Mouse (Mus musculus) embryonic facial prominence, embryonic 11.5 days (tissue): Measurements from ENCODE around the gene Efna4. TPM values are rescaled to one million over a fixed set of nuclear protein-coding genes. Genes with fewer than 3 reads are reported as not detected.

ENCODE experiments used
- ATAC-seq: fragments of 200-750 bp; cut with Nextera tagmentation; replicated peaks from 2 replicates; pipeline ENCODE4 v1.8.0; 2017; ENCODE audit warnings: low read depth; ENCODE audit not compliant: insufficient number of reproducible peaks, low FRiP score, low TSS enrichment
- DNase-seq: peaks from one replicate; pipeline ENCODE4 v3.0.0-alpha.2; 2015; ENCODE audit warnings: low spot score
- H3K27ac ChIP-seq: fragments of 300-500 bp; sonication (generic); replicated peaks from 2 replicates; pipeline ENCODE4 v1.5.1; 2014; ENCODE audit warnings: mild to moderate bottlenecking, low read depth, low read length, control low read depth
- H3K27me3 ChIP-seq: fragments of 300-500 bp; sonication (generic); 2 replicates; pipeline ENCODE4 v1.6.1; 2014; ENCODE audit warnings: mild to moderate bottlenecking, low read length, moderate library complexity, mixed read lengths; ENCODE audit not compliant: control insufficient read depth, insufficient read depth
- H3K36me3 ChIP-seq: fragments of 300-500 bp; sonication (generic); replicated peaks from 2 replicates; pipeline ENCODE4 v1.6.1; 2014; ENCODE audit warnings: low read depth, mild to moderate bottlenecking, low read length, moderate library complexity, mixed read lengths; ENCODE audit not compliant: control insufficient read depth, insufficient read depth
- H3K4me1 ChIP-seq: fragments of 300-500 bp; sonication (generic); 2 replicates; pipeline ENCODE4 v1.6.1; 2014; ENCODE audit warnings: low read length, mixed read lengths; ENCODE audit not compliant: control insufficient read depth, insufficient read depth
- H3K4me2 ChIP-seq: fragments of 300-500 bp; sonication (generic); 2 replicates; pipeline ENCODE4 v1.6.1; 2014; ENCODE audit warnings: low read depth, mild to moderate bottlenecking, control low read depth, low read length, moderate library complexity
- H3K4me3 ChIP-seq: fragments of 300-500 bp; sonication (generic); 2 replicates; pipeline ENCODE4 v1.5.1; 2014; ENCODE audit warnings: low read depth, low read length, control low read depth
- H3K9ac ChIP-seq: fragments of 300-500 bp; sonication (generic); replicated peaks from 2 replicates; pipeline ENCODE4 v1.6.1; 2014; ENCODE audit warnings: mild to moderate bottlenecking, control low read depth, low read length
- H3K9me3 ChIP-seq: fragments of 300-500 bp; sonication (generic); replicated peaks from 2 replicates; pipeline ENCODE4 v1.6.1; 2016; ENCODE audit warnings: mild to moderate bottlenecking, low read length, inconsistent platforms, mixed read lengths; ENCODE audit not compliant: control insufficient read depth
- WGBS: fragments of 180-500 bp; shearing (Covaris S2); extraction: QIAGEN DNeasy Blood & Tissue Kit; methylation state at CpG from one replicate; pipeline ENCODE4 v1.1.7; 2014; 5-methylcytosine and 5-hydroxymethylcytosine counted together
- polyA plus RNA-seq: library from polyadenylated mRNA; unstranded; fragments of >200 nt; fragmentation: Nextera tagmentation; extraction: Ambion mirVana; gene quantifications from 2 replicates; pipeline ENCODE4 v1.2.1, GENCODE M21; 2014

Gene Efna4
- 39.1 and 39.5 TPM in 2 replicates for polyA plus RNA-seq

DNA sequence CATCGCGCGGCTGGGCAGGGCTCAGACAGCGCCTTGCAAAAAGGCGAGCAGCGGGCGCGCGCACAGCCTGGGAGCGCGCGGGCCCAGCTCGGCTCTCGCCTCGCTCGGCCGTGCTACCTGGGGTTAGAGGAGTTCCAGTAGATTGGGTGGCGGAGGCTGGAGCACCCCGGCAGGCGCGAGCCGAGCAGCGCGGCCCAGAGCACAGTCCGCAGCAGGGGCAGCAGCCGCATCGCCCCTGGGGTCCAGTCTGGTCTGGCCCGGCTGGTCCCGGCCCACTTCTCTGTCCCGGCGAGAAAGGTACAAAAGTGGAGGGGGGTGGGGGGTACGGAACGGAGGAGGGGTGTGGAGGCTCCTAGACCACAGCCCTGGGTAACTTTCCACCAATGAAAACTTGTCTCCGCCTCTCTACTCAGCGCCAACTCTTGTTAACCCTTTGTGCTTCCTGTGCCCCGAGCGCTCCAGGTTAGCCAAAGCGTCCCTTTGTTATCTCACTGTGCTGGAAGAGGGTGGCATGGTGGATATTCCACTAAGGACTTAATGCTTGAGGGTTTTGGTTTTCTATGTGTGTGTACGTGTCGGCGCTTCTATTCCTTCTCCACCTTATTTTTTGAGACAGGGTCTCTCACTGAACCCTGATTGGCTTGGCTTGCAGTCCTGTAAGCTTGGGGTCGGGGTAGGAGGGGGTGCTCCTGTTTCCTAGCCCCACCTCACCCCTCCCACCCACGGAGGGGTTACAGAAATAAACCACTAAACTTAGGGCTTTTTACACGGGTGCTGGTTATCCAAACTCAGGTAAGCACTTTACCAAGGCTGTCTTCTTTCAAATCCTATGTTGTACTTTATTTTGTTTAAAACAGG, at the start of gene Efna4:
Gene Efna4, minus strand, starts transcription at position 308 of the 858 bp plus-strand sequence.
- under 1% methylated on average over 44 of the region's 44 CpGs for WGBS
- Histone ChIP-seq H3K27me3 (no peaks in the 10 kb centered on the region), H3K27ac (peak within 1 kb of the TSS; percentile 92), H3K9me3 (no peaks in the 10 kb centered on the region), H3K4me1 (peaks cover 8% of the 10 kb centered on the region), H3K4me2 (peak within 1 kb of the TSS; percentile 68), H3K36me3 (peaks cover 11% of the 10 kb centered on the region), H3K4me3 (peak within 1 kb of the TSS; percentile 92), H3K9ac (peak within 1 kb of the TSS; percentile 97)
- peak; percentile 88 for ATAC-seq
- DNase-seq: peak; percentile 89

DNA sequence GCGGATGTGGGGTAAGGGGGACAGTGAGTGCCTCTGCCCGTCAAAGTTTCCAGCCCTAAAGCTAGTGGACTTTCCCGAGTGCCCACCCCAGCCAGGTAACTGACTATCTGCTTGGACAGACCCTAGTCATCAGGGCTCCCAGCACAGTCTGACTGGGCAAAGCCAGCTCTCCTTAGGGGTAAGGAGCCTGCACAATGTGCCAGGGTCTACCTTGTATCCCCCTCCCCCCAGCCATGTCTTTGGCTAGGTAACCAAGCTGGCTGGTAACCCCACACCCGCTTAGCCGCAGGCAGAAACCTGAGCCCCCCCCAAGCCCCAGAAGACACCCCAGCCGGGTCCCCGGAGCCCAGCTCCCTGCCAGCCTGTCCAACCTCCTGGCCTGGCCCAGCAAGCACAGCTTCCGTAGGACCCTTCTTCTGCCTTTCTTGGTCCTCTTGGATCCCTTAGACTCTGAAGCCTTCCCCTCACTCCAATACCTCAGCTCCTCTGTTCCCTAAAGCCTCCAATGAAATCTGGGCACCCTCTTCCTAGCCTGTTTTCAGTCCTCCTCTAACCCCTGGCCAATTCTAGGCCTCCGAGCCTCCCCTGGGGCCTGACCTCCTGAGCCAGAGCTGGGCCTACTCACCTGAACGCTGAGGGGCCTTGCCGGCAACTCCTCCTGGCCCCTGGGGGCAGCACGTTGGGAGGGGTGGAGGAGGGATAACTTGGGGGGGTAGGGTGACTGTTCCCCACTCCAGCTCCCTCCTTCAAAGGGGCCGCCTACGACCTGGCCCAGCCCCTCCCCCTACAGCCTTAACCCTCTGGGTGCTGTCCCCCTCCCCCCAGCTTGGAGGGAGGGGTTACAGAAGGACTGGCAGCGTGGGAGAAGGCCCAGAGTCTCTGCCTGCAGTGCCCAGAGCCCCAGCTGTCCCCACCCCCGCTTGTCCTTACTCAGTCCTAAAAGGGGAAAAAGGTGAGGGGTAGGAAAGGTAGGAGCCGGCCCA, 48.9 kb upstream of the Efna4 start:
- DNase-seq (no peak), ATAC-seq (no peak)
- H3K36me3 ChIP-seq: no peaks in the 10 kb centered on the region
- no peak overlapping the region for H3K4me3 ChIP-seq
- H3K9ac ChIP-seq: no peak overlapping the region
- peaks cover 8% of the 10 kb centered on the region for H3K4me1 ChIP-seq
- H3K4me2 ChIP-seq: no peak overlapping the region
- H3K27ac ChIP-seq: no peak overlapping the region
- no peaks in the 10 kb centered on the region for H3K9me3 ChIP-seq
- WGBS: 38% methylated on average over 16 of the region's 17 CpGs
- H3K27me3 ChIP-seq: peaks cover 7% of the 10 kb centered on the region

DNA sequence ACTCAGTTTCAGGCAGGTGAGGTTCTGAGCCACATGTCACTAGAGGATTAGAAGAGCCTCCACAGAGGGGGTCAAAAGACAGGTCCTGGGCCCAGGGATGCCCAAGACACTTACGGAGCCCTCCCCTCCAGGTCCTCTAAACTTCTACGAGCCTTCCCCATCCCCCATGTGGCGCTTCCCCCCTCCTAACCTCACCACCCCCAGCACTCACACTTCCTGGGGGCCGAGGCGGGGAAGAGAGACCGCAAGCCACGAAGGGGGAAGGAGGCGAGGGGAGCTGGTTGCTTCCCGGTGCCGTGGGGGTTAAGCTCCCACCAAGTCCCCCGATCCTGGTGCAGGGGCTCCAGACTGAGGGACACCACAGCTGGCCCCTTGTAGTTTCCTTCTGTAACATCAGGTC, 47.6 kb upstream of the Efna4 start:
- Histone ChIP-seq H3K27me3 (no peaks in the 10 kb centered on the region), H3K4me2 (no peak overlapping the region), H3K9me3 (no peaks in the 10 kb centered on the region), H3K9ac (no peak overlapping the region), H3K36me3 (no peaks in the 10 kb centered on the region), H3K4me3 (no peak overlapping the region), H3K27ac (no peak overlapping the region), H3K4me1 (peaks cover 2% of the 10 kb centered on the region; the same call in 1 of the 2 replicates)
- DNase-seq (no peak), ATAC-seq (no peak)
- WGBS: 32% methylated on average over 11 of the region's 11 CpGs

DNA sequence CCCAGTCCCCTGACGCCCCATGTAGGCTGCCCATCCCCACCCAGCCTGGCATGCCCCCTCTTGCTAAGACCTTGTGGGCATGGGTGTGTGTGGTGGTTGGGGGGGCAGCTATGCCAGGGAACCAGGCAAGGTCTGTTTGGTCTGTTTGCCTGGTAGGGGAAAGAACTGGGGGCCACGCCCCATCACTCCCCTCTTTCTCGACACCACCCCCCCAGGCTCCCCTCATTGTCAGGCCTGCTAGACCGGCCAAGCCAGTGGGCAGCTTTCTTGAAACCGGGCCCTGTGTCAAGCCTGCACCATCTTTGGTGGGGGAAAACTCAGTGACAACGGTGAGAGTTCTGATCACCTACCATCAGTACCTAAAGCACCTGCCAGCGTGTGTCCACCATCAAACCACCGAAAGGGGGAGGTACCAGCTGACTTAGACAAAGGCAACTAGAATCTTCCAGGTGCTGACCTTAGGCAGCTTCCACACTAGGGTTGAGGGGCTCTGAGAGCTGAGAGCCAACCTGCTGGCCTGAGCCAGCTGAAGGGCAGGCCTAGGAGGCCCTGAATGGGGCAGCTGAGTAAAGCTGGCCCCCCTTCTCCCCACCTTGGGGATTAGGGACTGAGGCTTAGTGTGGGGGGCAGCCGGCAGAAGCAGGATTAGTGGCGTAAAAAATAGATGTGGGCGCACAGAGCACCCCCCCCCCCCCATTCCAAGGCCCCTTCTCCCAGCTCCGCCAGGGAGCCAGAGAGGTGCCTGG, 46.7 kb upstream of the Efna4 start:
- Histone ChIP-seq H3K9me3 (no peaks in the 10 kb centered on the region), H3K27me3 (no peaks in the 10 kb centered on the region), H3K9ac (no peak overlapping the region), H3K4me2 (no peak overlapping the region), H3K36me3 (no peaks in the 10 kb centered on the region), H3K4me3 (no peak overlapping the region), H3K27ac (no peak overlapping the region), H3K4me1 (peaks cover 2% of the 10 kb centered on the region; the same call in 1 of the 2 replicates)
- ATAC-seq (no peak), DNase-seq (no peak)
- 59% methylated on average over 11 of the region's 12 CpGs for WGBS

DNA sequence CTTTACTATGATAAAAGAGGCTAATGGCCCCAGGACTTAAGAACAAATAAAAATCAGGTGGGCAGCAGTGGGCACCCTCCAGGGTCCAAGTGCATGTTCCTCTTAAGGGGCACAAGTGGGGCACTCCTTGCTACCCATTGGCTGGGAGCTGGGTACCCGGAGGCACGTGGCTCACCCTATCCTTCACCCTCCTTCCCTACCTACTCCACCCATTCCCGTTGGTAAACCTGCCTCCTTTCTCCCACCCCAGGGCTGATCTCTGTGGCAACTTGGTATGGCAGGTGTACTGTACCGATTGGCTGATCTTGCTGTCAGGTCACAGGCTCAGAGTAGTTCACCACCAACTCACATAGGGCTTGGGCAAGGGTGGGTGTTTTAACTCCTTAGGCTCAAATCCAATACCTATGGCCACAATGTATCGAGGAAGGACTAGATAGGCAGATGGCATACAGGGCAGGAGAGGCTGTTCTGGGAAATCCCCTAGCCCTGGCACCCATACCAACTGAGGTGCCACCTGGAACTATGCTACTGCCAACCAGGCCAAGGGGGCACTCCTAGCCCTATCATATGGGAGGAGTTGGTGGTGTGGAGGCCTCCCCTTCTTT, 45.9 kb upstream of the Efna4 start:
- H3K4me3 ChIP-seq: no peak overlapping the region
- H3K4me1 ChIP-seq: peaks cover 3% of the 10 kb centered on the region; the same call in 1 of the 2 replicates
- H3K9ac ChIP-seq: no peak overlapping the region
- no peak overlapping the region for H3K4me2 ChIP-seq
- H3K9me3 ChIP-seq: no peaks in the 10 kb centered on the region
- H3K27ac ChIP-seq: no peak overlapping the region
- 83% methylated on average over 5 of the region's 5 CpGs for WGBS
- no peak for ATAC-seq
- DNase-seq: no peak
- no peaks in the 10 kb centered on the region for H3K36me3 ChIP-seq
- no peaks in the 10 kb centered on the region for H3K27me3 ChIP-seq

DNA sequence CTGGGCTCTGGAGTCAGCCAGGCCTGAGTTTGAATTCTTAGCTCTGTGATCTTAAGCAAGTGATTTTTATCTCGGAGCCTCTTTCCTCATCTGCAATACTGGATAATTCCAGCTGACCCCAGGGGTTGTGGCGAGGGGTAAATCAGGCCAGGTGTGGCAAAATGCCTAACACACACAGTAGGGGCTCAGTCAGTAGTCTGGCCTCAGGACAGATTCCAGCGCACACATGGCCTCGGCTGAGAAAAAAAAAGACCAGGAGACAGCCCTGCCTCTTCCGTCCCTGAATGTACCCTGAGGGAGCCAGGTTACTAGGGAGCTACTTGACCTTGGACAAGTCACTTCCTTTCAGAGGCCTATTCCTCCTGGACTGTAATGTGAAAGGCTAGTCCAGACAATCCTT, 45.1 kb upstream of the Efna4 start:
- Histone ChIP-seq H3K27ac (no peak overlapping the region), H3K4me2 (no peak overlapping the region), H3K9me3 (no peaks in the 10 kb centered on the region), H3K36me3 (no peaks in the 10 kb centered on the region), H3K27me3 (no peaks in the 10 kb centered on the region), H3K4me3 (no peak overlapping the region), H3K4me1 (peaks cover 5% of the 10 kb centered on the region), H3K9ac (no peak overlapping the region)
- no peak for ATAC-seq
- no peak for DNase-seq
- WGBS: 66% methylated on average over 5 of the region's 5 CpGs

DNA sequence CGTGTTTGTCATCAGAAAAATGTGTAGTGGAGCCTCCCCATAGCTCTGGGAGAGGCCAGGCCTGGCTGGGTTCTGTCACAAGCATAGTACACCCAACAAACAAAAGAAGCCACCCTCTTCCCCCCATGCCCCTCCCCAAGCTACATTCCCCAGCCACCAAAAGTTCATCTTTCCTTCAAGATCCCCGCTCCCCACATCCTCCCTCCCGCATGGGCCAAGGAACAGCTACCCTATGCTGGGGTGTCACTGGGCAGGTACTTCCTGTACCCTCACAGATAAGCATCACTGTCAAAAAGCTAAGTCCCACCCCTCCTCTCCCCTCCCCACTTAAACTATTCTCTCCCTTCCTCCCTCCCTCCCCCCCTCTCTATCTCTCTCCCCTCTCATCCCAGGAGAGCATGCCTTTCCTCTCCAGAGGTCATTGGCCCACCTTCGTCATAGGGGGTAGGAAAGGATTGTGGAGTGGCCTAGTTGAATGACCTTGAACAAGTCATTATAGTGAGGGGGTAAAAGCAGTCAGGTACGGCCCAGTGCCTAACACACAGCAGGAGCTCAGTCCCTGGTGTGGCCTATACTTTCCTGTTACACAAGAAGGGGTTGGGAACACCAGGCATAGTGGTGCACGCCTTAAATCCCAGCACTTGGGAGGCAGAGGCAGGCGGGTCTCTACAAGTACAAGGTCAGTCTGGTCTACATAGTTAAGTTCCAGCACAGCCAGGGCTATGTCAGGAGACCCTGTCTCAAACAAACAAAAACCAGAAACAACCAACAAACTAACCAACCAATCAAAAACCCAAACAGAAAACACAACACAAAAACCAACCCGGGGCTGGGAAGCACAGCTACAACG, 44.4 kb upstream of the Efna4 start:
- H3K4me2 ChIP-seq: no peak overlapping the region
- no peak overlapping the region for H3K4me3 ChIP-seq
- DNase-seq: no peak
- peaks cover 5% of the 10 kb centered on the region for H3K4me1 ChIP-seq
- no peak overlapping the region for H3K9ac ChIP-seq
- ATAC-seq: no peak
- no peaks in the 10 kb centered on the region for H3K27me3 ChIP-seq
- 81% methylated on average over 9 of the region's 9 CpGs for WGBS
- no peak overlapping the region for H3K27ac ChIP-seq
- no peaks in the 10 kb centered on the region for H3K9me3 ChIP-seq
- no peaks in the 10 kb centered on the region for H3K36me3 ChIP-seq
